In genomic region chr19:23653154-23653553, GRCm38 (mm10) we compare ENCODE assay signal across 13 mouse cellular contexts. TPM values are rescaled to one million over a fixed set of nuclear protein-coding genes. Genes with fewer than 3 reads are reported as not detected.
DNase-seq lines count a peak whose midpoint lies in the region; ATAC-seq and TF ChIP-seq lines count a peak whose summit lies in the region.
"Had no signal": no experiment of that assay in that cellular context is flagged by ENCODE, and none has a peak within 500 bp of the region (broad histone marks: within the 10 kb centered on the region; RNA-seq: fewer than 3 reads in every experiment).

No protein-coding gene starts in this region.

- no peaks in the 10 kb centered on the region for H3K9me3 ChIP-seq in intestine, embryonic 14.5 days (ENCODE audit: control insufficient read depth, low read length)
- no peaks in the 10 kb centered on the region for H3K9me3 ChIP-seq in intestine, postnatal 0 days (ENCODE audit: control insufficient read depth)
- H3K9me3 ChIP-seq in midbrain, embryonic 13.5 days: no peaks in the 10 kb centered on the region
- no peaks in the 10 kb centered on the region for H3K9me3 ChIP-seq in midbrain, embryonic 14.5 days (ENCODE audit: control insufficient read depth, low read length)
- H3K9me3 ChIP-seq in intestine, embryonic 15.5 days: no peaks in the 10 kb centered on the region
- H3K9me3 ChIP-seq in midbrain, embryonic 16.5 days (replicated peaks; ENCODE audit: control insufficient read depth, low read length, poor library complexity, severe bottlenecking): no peaks in the 10 kb centered on the region
- H3K9me3 ChIP-seq: liver, embryonic 15.5 days; megakaryocyte, embryonic 14.5 days had no signal

- H3K4me2 ChIP-seq in intestine, embryonic 14.5 days (ENCODE audit: low read length): peak overlapping the region; percentile 38; the same call in 1 of the 2 replicates
- H3K4me2 ChIP-seq in intestine, postnatal 0 days (replicated peaks; ENCODE audit: low read depth): no peak overlapping the region
- no peak overlapping the region for H3K4me2 ChIP-seq in midbrain, embryonic 13.5 days (replicated peaks)
- H3K4me2 ChIP-seq in midbrain, embryonic 14.5 days (ENCODE audit: low read length): no peak overlapping the region; the same call in 1 of the 2 replicates
- H3K4me2 ChIP-seq in intestine, embryonic 15.5 days (replicated peaks): peak overlapping the region; percentile 44
- H3K4me2 ChIP-seq in midbrain, embryonic 16.5 days (ENCODE audit: low read length): no peak overlapping the region
- H3K4me2 ChIP-seq: liver, embryonic 15.5 days had no signal

- no peak for TF ChIP-seq CTCF in intestine, postnatal 0 days (IDR thresholded peaks at IDR 0.05; ENCODE audit: low read depth)
- TF ChIP-seq CTCF in thymus, adult 2 months (IDR thresholded peaks at IDR 0.05; ENCODE audit: borderline replicate concordance, control insufficient read depth, extremely low read depth, insufficient read depth, low read length, poor library complexity): no peak

- H3K36me3 ChIP-seq in intestine, embryonic 14.5 days (ENCODE audit: control insufficient read depth, insufficient read depth, low read length): no peaks in the 10 kb centered on the region
- H3K36me3 ChIP-seq in intestine, postnatal 0 days (ENCODE audit: control insufficient read depth, insufficient read depth): no peaks in the 10 kb centered on the region
- no peaks in the 10 kb centered on the region for H3K36me3 ChIP-seq in midbrain, embryonic 13.5 days
- H3K36me3 ChIP-seq in midbrain, embryonic 14.5 days (ENCODE audit: control insufficient read depth, insufficient read depth, low read length): no peaks in the 10 kb centered on the region
- no peaks in the 10 kb centered on the region for H3K36me3 ChIP-seq in intestine, embryonic 15.5 days
- no peaks in the 10 kb centered on the region for H3K36me3 ChIP-seq in midbrain, embryonic 16.5 days (ENCODE audit: control insufficient read depth, insufficient read depth, low read length)
- no peaks in the 10 kb centered on the region for H3K36me3 ChIP-seq in thymus, adult 2 months (ENCODE audit: control insufficient read depth, insufficient read depth, low read length)
- H3K36me3 ChIP-seq: liver, embryonic 15.5 days had no signal

- no peak overlapping the region for H3K9ac ChIP-seq in intestine, embryonic 14.5 days (ENCODE audit: low read length)
- H3K9ac ChIP-seq in intestine, postnatal 0 days (ENCODE audit: low read depth, low read length): no peak overlapping the region
- no peak overlapping the region for H3K9ac ChIP-seq in midbrain, embryonic 13.5 days (replicated peaks)
- no peak overlapping the region for H3K9ac ChIP-seq in midbrain, embryonic 14.5 days (replicated peaks; ENCODE audit: low read length)
- H3K9ac ChIP-seq in intestine, embryonic 15.5 days: no peak overlapping the region
- H3K9ac ChIP-seq in midbrain, embryonic 16.5 days (ENCODE audit: low read depth, low read length): no peak overlapping the region
- H3K9ac ChIP-seq: liver, embryonic 15.5 days had no signal

- WGBS in intestine, embryonic 14.5 days: 87% methylated on average over 5 of the region's 5 CpGs
- WGBS in intestine, postnatal 0 days: 91% methylated on average over 5 of the region's 5 CpGs
- 93% methylated on average over 5 of the region's 5 CpGs for WGBS in midbrain, embryonic 13.5 days
- 93% methylated on average over 5 of the region's 5 CpGs for WGBS in midbrain, embryonic 14.5 days
- 91% methylated on average over 5 of the region's 5 CpGs for WGBS in intestine, embryonic 15.5 days
- WGBS in midbrain, embryonic 16.5 days: 92% methylated on average over 5 of the region's 5 CpGs
- WGBS in thymus, adult 2 months: 95% methylated on average over 5 of the region's 5 CpGs

- no peaks in the 10 kb centered on the region for H3K27me3 ChIP-seq in intestine, embryonic 14.5 days (replicated peaks; ENCODE audit: control insufficient read depth, insufficient read depth, low read length)
- H3K27me3 ChIP-seq in intestine, postnatal 0 days (replicated peaks; ENCODE audit: control insufficient read depth, insufficient read depth, low read length): no peaks in the 10 kb centered on the region
- no peaks in the 10 kb centered on the region for H3K27me3 ChIP-seq in midbrain, embryonic 13.5 days
- H3K27me3 ChIP-seq in midbrain, embryonic 14.5 days (ENCODE audit: control insufficient read depth, insufficient read depth, low read length): no peaks in the 10 kb centered on the region
- H3K27me3 ChIP-seq in intestine, embryonic 15.5 days (replicated peaks): no peaks in the 10 kb centered on the region; the same call in 1 of the 2 replicates
- H3K27me3 ChIP-seq in midbrain, embryonic 16.5 days (ENCODE audit: control insufficient read depth, insufficient read depth, low read depth, low read length): no peaks in the 10 kb centered on the region
- H3K27me3 ChIP-seq in thymus, adult 2 months (ENCODE audit: control insufficient read depth, insufficient read depth, low read length): no peaks in the 10 kb centered on the region
- H3K27me3 ChIP-seq: liver, embryonic 15.5 days had no signal

- no peaks in the 10 kb centered on the region for H3K4me1 ChIP-seq in intestine, embryonic 14.5 days (replicated peaks; ENCODE audit: control insufficient read depth, insufficient read depth, low read length)
- no peaks in the 10 kb centered on the region for H3K4me1 ChIP-seq in intestine, postnatal 0 days (replicated peaks; ENCODE audit: control insufficient read depth, insufficient read depth, low read length)
- H3K4me1 ChIP-seq in midbrain, embryonic 13.5 days (replicated peaks): peaks cover 5% of the 10 kb centered on the region
- no peaks in the 10 kb centered on the region for H3K4me1 ChIP-seq in midbrain, embryonic 14.5 days (ENCODE audit: control insufficient read depth, insufficient read depth, low read length)
- no peaks in the 10 kb centered on the region for H3K4me1 ChIP-seq in intestine, embryonic 15.5 days (replicated peaks)
- peaks cover 3% of the 10 kb centered on the region; the same call in 1 of the 2 replicates for H3K4me1 ChIP-seq in midbrain, embryonic 16.5 days (ENCODE audit: control insufficient read depth, insufficient read depth, low read length)
- H3K4me1 ChIP-seq in thymus, adult 2 months (replicated peaks; ENCODE audit: control insufficient read depth, insufficient read depth, low read length): no peaks in the 10 kb centered on the region
- H3K4me1 ChIP-seq: liver, embryonic 15.5 days; megakaryocyte, embryonic 14.5 days had no signal

- H3K27ac ChIP-seq in intestine, embryonic 14.5 days (ENCODE audit: low read depth): no peak overlapping the region
- H3K27ac ChIP-seq in intestine, postnatal 0 days (ENCODE audit: low read depth, low read length): no peak overlapping the region
- H3K27ac ChIP-seq in midbrain, embryonic 13.5 days: no peak overlapping the region
- H3K27ac ChIP-seq in midbrain, embryonic 14.5 days (replicated peaks; ENCODE audit: low read depth, low read length): no peak overlapping the region
- no peak overlapping the region for H3K27ac ChIP-seq in intestine, embryonic 15.5 days
- no peak overlapping the region for H3K27ac ChIP-seq in midbrain, embryonic 16.5 days (ENCODE audit: low read length)
- no peak overlapping the region for H3K27ac ChIP-seq in thymus, adult 2 months (ENCODE audit: control insufficient read depth, insufficient read depth, low read length)
- H3K27ac ChIP-seq: layer of hippocampus, adult 2 months; liver, embryonic 15.5 days had no signal

- ATAC-seq in intestine, embryonic 14.5 days (replicated peaks; ENCODE audit: low FRiP score, low TSS enrichment, low read depth): no peak
- ATAC-seq in intestine, postnatal 0 days: no peak
- ATAC-seq in midbrain, embryonic 13.5 days: peak; percentile 50
- no peak for ATAC-seq in midbrain, embryonic 14.5 days (ENCODE audit: low FRiP score, low TSS enrichment)
- ATAC-seq in intestine, embryonic 15.5 days: no peak; the same call in 1 of the 2 replicates
- ATAC-seq in midbrain, embryonic 16.5 days: peak; percentile 22; the same call in 1 of the 2 replicates

- H3K4me3 ChIP-seq in intestine, embryonic 14.5 days (ENCODE audit: low read depth, low read length): no peak overlapping the region
- H3K4me3 ChIP-seq in intestine, postnatal 0 days (ENCODE audit: low read depth, low read length): no peak overlapping the region
- no peak overlapping the region for H3K4me3 ChIP-seq in midbrain, embryonic 13.5 days (replicated peaks)
- H3K4me3 ChIP-seq in midbrain, embryonic 14.5 days (replicated peaks; ENCODE audit: low read depth, low read length): no peak overlapping the region
- H3K4me3 ChIP-seq in intestine, embryonic 15.5 days (replicated peaks): no peak overlapping the region
- no peak overlapping the region for H3K4me3 ChIP-seq in midbrain, embryonic 16.5 days (ENCODE audit: low read depth, low read length)
- no peak overlapping the region for H3K4me3 ChIP-seq in thymus, adult 2 months (ENCODE audit: control insufficient read depth, insufficient read depth, low read length)
- H3K4me3 ChIP-seq: liver, embryonic 15.5 days; megakaryocyte, embryonic 14.5 days had no signal

- no peak for DNase-seq in intestine, embryonic 14.5 days (ENCODE audit: low spot score)
- no peak for DNase-seq in midbrain, embryonic 14.5 days
- DNase-seq in thymus, adult 2 months: no peak
- no peak for DNase-seq in right cerebral cortex, postnatal 25 days

- TF ChIP-seq POLR2A in thymus, adult 2 months (IDR thresholded peaks at IDR 0.05; ENCODE audit: control insufficient read depth, extremely low read depth, insufficient read depth, low read length, poor library complexity): no peak

RNA-seq across cellular contexts. Expression of gene 1700028P14Rik, which starts 0.5 kb away (rescaled TPM):
- polyA plus RNA-seq in intestine, embryonic 14.5 days (2014; fragmentation: Nextera tagmentation; extraction: Ambion mirVana): not detected in 2 replicates
- polyA plus RNA-seq in intestine, postnatal 0 days (2015; fragmentation: Nextera tagmentation; extraction: Ambion mirVana): 0.66 and 0.88 TPM in 2 replicates
- 0.39 and 0.62 TPM in 2 replicates for polyA plus RNA-seq in midbrain, embryonic 13.5 days (2015; fragmentation: Nextera tagmentation; extraction: Ambion mirVana)
- polyA plus RNA-seq in midbrain, embryonic 14.5 days (2014; fragmentation: Nextera tagmentation; extraction: Ambion mirVana): 0.67 and 1.9 TPM in 2 replicates
- polyA plus RNA-seq in intestine, embryonic 15.5 days (2015; fragmentation: Nextera tagmentation; extraction: Ambion mirVana): not detected in 2 replicates
- polyA plus RNA-seq in midbrain, embryonic 16.5 days (2015; fragmentation: Nextera tagmentation; extraction: Ambion mirVana): 1.9 and 2.9 TPM in 2 replicates
- 0.15 and 0.16 TPM in 2 replicates for polyA plus RNA-seq in thymus, adult 2 months (2012; rRNA removed)
- polyA plus RNA-seq: limb, embryonic 14.5 days; liver, embryonic 15.5 days; urinary bladder, adult 2 months had no signal

RNA-seq across cellular contexts. Expression of gene Ptar1, which starts 34.1 kb away (rescaled TPM):
- 6.7 and 8.5 TPM in 2 replicates for polyA plus RNA-seq in intestine, embryonic 14.5 days (2014; fragmentation: Nextera tagmentation; extraction: Ambion mirVana)
- 2.8 and 3.6 TPM in 2 replicates for polyA plus RNA-seq in intestine, postnatal 0 days (2015; fragmentation: Nextera tagmentation; extraction: Ambion mirVana)
- polyA plus RNA-seq in midbrain, embryonic 13.5 days (2015; fragmentation: Nextera tagmentation; extraction: Ambion mirVana): 4.3 and 5.8 TPM in 2 replicates
- 10.5 and 15.3 TPM in 2 replicates for polyA plus RNA-seq in midbrain, embryonic 14.5 days (2014; fragmentation: Nextera tagmentation; extraction: Ambion mirVana)
- polyA plus RNA-seq in intestine, embryonic 15.5 days (2015; fragmentation: Nextera tagmentation; extraction: Ambion mirVana): 4.0 and 4.4 TPM in 2 replicates
- 4.3 and 5.6 TPM in 2 replicates for polyA plus RNA-seq in midbrain, embryonic 16.5 days (2015; fragmentation: Nextera tagmentation; extraction: Ambion mirVana)
- 4.8 and 5.0 TPM in 2 replicates for polyA plus RNA-seq in thymus, adult 2 months (2012; rRNA removed)

Comparison
In these comparisons a context has a peak if more than half of its experiments do, and no peak if none do; other contexts are left out.
1. ATAC-seq: peak in midbrain, embryonic 13.5 days (single experiment) and midbrain, embryonic 16.5 days (single experiment); none in intestine, embryonic 14.5 days (single experiment), intestine, postnatal 0 days (single experiment), midbrain, embryonic 14.5 days (single experiment) and intestine, embryonic 15.5 days (single experiment).
2. H3K4me2 ChIP-seq: peak in intestine, embryonic 14.5 days (single experiment) and intestine, embryonic 15.5 days (single experiment); none in intestine, postnatal 0 days (single experiment), midbrain, embryonic 13.5 days (single experiment), midbrain, embryonic 14.5 days (single experiment) and midbrain, embryonic 16.5 days (single experiment).